Mouse (Mus musculus) embryonic fibroblast, embryonic 13.5 days (primary cell): ENCODE data around the gene Tnfrsf9. TPM values are rescaled to one million over a fixed set of nuclear protein-coding genes. Genes with fewer than 3 reads are reported as not detected.

Experiments
- H3K27ac ChIP-seq: 2 replicates; pipeline ENCODE4 v1.5.1; 2012; ENCODE audit warnings: low read length, control low read depth, inconsistent platforms; ENCODE audit not compliant: insufficient read depth
- H3K4me1 ChIP-seq: 2 replicates; pipeline ENCODE4 v1.6.1; 2011; ENCODE audit warnings: low read length; ENCODE audit not compliant: control insufficient read depth, insufficient read depth
- H3K4me3 ChIP-seq: 2 replicates; pipeline ENCODE4 v1.5.1; 2011; ENCODE audit warnings: mild to moderate bottlenecking, control low read depth, low read length; ENCODE audit not compliant: insufficient read depth
- CTCF ChIP-seq: IDR thresholded peaks from 2 replicates; pipeline ENCODE4 v1.5.1; 2011; ENCODE audit warnings: mild to moderate bottlenecking, control low read depth, low read length, moderate library complexity, borderline replicate concordance; ENCODE audit not compliant: insufficient read depth
- POLR2A ChIP-seq: IDR thresholded peaks from 2 replicates; pipeline ENCODE4 v1.6.1; 2011; ENCODE audit warnings: low read depth, mild to moderate bottlenecking, control low read depth, low read length, moderate library complexity
- polyA plus RNA-seq: library from polyadenylated mRNA; stranded (reverse); fragments of >200 nt; gene quantifications from 2 replicates; pipeline ENCODE4 v1.2.4, GENCODE M21; 2011; ENCODE audit warnings: low read depth; ENCODE audit not compliant: missing spikeins, insufficient read length

Gene Tnfrsf9
- polyA plus RNA-seq, 1 experiment: 0.58 TPM

DNA sequence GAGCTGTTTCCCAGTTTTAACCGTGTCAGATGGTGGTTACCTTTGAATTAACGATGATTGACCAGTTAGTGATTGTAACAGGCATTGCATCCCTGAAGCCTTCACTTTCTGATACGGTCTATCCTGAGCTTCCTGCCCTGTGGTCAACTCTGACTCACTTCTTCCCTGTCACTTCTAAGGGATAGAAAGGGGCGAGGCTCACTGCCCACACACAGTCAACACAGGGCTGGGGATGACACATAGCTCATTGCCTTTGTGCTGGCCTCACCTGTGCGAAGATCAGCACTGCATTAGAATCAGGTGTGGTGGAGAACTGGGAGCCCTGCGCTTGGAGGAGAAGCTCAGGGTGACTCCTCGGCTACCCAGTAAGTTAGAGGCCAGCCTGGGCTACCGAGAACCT lies 54.6 kb downstream of the Tnfrsf9 start:
- Histone ChIP-seq H3K4me3 (no peak overlapping the region), H3K4me1 (no peaks in the 10 kb centered on the region), H3K27ac (no peak overlapping the region)
- TF ChIP-seq POLR2A (no peak), CTCF (no peak)

DNA sequence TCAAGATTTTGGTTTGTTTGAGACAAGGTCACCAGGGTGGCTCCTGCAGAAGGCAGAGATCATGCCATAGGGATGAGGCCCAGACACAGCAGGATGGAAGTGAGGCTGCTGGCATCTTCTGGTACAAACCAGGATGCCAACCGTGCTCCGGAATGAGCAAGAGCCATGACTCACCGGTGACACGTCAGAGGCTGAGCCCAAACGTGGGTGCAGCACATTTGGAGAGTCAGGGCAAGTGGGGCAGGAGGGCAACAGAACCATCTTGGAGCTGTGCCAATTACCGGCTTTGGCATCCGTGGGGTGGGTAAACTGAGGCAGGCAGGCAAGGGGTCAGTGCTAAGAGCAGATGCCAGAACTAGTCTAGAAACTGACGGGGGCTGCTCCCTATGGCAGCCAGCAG lies 58.9 kb downstream of the Tnfrsf9 start:
- Histone ChIP-seq H3K27ac (no peak overlapping the region), H3K4me3 (no peak overlapping the region), H3K4me1 (no peaks in the 10 kb centered on the region)
- TF ChIP-seq CTCF (no peak), POLR2A (no peak)

DNA sequence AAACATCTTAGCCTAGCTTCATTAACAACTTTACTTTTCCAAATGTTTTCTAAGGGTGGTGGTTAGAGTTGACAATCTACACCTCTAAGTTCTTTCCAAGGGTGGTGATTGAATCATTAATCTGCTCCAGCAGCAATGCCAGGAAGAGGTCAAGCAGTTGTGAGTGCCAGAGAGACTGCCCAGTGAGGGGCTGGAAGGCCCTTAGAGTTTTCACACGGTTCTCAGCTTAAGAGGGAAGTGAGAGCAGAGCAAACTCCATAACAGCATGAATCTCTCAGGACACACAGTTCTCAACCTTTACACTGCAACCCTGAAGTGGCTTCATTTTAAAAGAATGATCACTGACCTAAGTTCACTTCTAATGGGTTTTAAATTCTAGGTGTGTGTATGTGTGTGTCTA lies 60.8 kb downstream of the Tnfrsf9 start:
- Histone ChIP-seq H3K27ac (no peak overlapping the region), H3K4me1 (no peaks in the 10 kb centered on the region), H3K4me3 (no peak overlapping the region)
- no peak for TF ChIP-seq CTCF
- TF ChIP-seq POLR2A: no peak

DNA sequence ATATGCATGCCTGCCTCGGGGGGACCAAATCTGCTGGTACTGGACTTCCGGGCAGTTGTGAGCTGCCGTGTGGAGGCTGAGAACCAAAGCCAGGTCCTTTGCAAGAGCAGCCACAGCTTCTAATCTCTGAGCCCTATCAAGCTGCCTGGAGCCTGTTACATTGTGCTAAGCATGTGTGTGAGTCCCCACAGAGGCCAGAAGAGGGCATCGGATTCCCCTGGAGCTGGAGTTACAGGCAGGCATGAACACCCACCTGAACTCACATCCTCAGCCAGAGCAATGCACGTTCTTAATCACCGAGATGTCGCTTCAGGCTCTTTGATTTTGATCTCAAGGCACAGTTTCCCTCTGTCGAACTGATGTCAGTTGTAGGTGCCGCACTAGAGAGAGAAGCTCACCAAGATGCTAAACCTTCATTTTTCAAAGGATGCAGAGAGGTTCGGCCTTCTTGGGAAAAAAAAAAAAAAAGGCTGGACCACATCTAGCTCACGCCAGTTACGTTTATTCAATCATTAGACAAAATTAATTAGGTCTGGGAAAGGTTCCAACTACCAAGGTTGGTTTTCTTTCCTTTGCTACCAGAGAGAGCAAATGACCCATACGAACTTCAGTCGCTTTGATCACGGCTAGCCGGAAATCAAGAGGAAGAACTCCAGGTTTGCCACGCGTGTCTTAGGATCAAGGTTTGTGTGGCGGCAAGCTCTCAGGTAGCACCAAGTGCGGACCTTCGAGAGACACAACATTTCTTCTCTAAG lies 64.0 kb downstream of the Tnfrsf9 start:
- Histone ChIP-seq H3K4me1 (no peaks in the 10 kb centered on the region), H3K4me3 (no peak overlapping the region), H3K27ac (no peak overlapping the region)
- TF ChIP-seq CTCF: no peak
- no peak for TF ChIP-seq POLR2A

DNA sequence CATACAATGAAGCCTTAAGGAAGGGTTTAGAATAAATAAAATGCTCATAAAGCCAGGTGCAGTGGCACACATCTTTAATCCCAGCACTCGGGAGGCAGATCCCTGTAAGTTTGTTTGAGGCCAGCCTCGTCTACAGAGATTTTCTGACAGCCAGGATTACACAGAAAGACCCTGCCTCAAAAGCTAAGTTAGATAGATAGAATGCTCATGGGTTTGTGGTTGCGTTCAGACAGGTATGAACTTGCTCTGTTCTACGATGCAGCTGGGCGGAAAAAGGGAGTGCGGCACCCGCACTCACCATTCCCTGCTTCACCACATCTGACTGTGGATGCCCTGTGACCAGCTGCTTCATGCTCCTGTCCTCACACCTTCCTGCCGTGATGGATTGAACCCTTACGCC lies 65.1 kb downstream of the Tnfrsf9 start:
- Histone ChIP-seq H3K4me3 (no peak overlapping the region), H3K27ac (no peak overlapping the region), H3K4me1 (no peaks in the 10 kb centered on the region)
- TF ChIP-seq POLR2A (no peak), CTCF (no peak)

DNA sequence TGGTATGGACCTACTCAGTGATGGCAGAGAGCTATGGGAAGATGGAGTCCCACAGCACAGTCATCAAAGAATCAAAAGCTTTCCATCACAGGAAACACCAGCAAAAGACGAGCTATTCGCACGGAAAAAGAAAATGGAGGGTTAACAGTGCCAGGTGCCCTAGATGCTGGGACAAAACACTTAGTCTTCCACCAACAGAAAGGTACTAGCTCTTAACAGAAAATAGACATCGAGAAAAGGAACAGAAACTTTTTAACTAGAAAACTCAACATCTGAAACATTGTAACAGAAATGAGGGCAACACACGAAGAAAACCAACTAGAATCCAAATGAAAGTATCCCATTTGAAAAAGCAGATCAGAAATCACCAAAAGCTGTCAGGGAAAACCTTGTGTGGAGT lies 65.8 kb downstream of the Tnfrsf9 start:
- Histone ChIP-seq H3K4me3 (no peak overlapping the region), H3K4me1 (no peaks in the 10 kb centered on the region), H3K27ac (no peak overlapping the region)
- TF ChIP-seq CTCF: no peak
- TF ChIP-seq POLR2A: no peak

DNA sequence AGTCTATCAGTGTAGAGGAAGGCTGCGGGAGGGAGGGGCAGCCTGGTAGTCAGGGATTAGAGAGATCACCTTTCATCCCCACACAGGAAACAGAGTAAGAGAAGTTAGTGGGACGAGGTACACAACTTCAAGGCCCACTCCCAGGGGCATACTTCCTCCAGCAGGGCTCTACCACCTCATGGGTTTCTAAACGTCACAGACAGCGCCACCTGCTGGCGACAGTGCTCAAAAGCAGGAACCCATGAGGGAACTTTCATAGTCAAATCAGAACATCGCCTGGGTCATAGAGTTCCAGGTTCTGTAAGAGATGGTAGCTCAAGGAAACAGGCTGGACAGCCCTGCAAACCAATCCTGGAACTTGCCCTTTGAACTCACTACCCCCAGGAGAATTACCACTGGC lies 75.8 kb downstream of the Tnfrsf9 start:
- Histone ChIP-seq H3K4me1 (no peaks in the 10 kb centered on the region), H3K27ac (no peak overlapping the region), H3K4me3 (no peak overlapping the region)
- TF ChIP-seq CTCF: peak; percentile 25; the same call in 1 of the 2 replicates
- no peak for TF ChIP-seq POLR2A

Other genes with a start within 250 kb of the Tnfrsf9 start
- gene Errfi1, start 60.6 kb upstream of the Tnfrsf9 start, polyA plus RNA-seq: 83.1 and 105 TPM in 2 replicates
- 102 and 121 TPM in 2 replicates for gene Park7, start 125 bp upstream of the Tnfrsf9 start, polyA plus RNA-seq
- not detected in 2 replicates for gene Uts2, start 82.5 kb downstream of the Tnfrsf9 start, polyA plus RNA-seq
- 7.6 and 8.3 TPM in 2 replicates for gene Per3, start 130.1 kb downstream of the Tnfrsf9 start, polyA plus RNA-seq
- gene Vamp3, start 143.4 kb downstream of the Tnfrsf9 start, polyA plus RNA-seq: 83.8 and 90.2 TPM in 2 replicates
- not detected in 2 replicates for gene Gm13090, start 175.0 kb downstream of the Tnfrsf9 start, polyA plus RNA-seq